Comparison of ENCODE assay signal across 7 mouse cellular contexts in genomic region chr6:137209992-137210391, GRCm38 (mm10). TPM values are rescaled to one million over a fixed set of nuclear protein-coding genes. Genes with fewer than 3 reads are reported as not detected.
A peak's percentile ranks its signal among the peaks of the same experiment; 100 is the strongest.
DNase-seq lines count a peak whose midpoint lies in the region; ATAC-seq lines count a peak whose summit lies in the region.

No protein-coding gene starts in this region.

- H3K27ac ChIP-seq in heart, embryonic 16.5 days (ENCODE audit: low read length) = no peak overlapping the region
- no peak overlapping the region for H3K27ac ChIP-seq in stomach, embryonic 15.5 days

- H3K9me3 ChIP-seq in heart, embryonic 16.5 days (replicated peaks; ENCODE audit: control insufficient read depth, low read length) = no peaks in the 10 kb centered on the region
- H3K9me3 ChIP-seq in stomach, embryonic 15.5 days = no peaks in the 10 kb centered on the region

- no peak overlapping the region for H3K9ac ChIP-seq in heart, embryonic 16.5 days (ENCODE audit: low read length)
- no peak overlapping the region for H3K9ac ChIP-seq in stomach, embryonic 15.5 days

- DNase-seq in retina, adult 2 months (ENCODE audit: low read depth, low spot score) = peak; percentile 8
- DNase-seq in retina, embryonic 14.5 days (ENCODE audit: low spot score) = no peak
- peak; percentile 82 to 90 for DNase-seq in cerebellum, postnatal 25 days
- DNase-seq in left cerebral cortex, postnatal 10 days (ENCODE audit: extremely low spot score in 1 of 2, low spot score in 2 of 2) = peak; percentile 40 to 56
- DNase-seq in retina, postnatal 1 day = no peak

- intact Hi-C loops in left cerebral cortex, postnatal 10 days (cut with DNase I) = loop anchor here (5.0 kb wide), 1 partner anchor 517 kb away; no protein-coding TSS in a partner anchor

- H3K4me1 ChIP-seq in heart, embryonic 16.5 days (ENCODE audit: control insufficient read depth, insufficient read depth, low read length) = peaks cover 10% of the 10 kb centered on the region
- H3K4me1 ChIP-seq in stomach, embryonic 15.5 days = no peaks in the 10 kb centered on the region

- no peaks in the 10 kb centered on the region for H3K36me3 ChIP-seq in heart, embryonic 16.5 days (ENCODE audit: control insufficient read depth, insufficient read depth)
- no peaks in the 10 kb centered on the region for H3K36me3 ChIP-seq in stomach, embryonic 15.5 days

- no peaks in the 10 kb centered on the region for H3K27me3 ChIP-seq in heart, embryonic 16.5 days (ENCODE audit: control insufficient read depth, insufficient read depth, low read length)
- no peaks in the 10 kb centered on the region for H3K27me3 ChIP-seq in stomach, embryonic 15.5 days (replicated peaks)

- WGBS in heart, embryonic 16.5 days = 55% methylated on average over 8 of the region's 8 CpGs
- 70% methylated on average over 8 of the region's 8 CpGs for WGBS in stomach, embryonic 15.5 days

- H3K4me2 ChIP-seq in heart, embryonic 16.5 days (ENCODE audit: low read depth, low read length) = no peak overlapping the region
- no peak overlapping the region for H3K4me2 ChIP-seq in stomach, embryonic 15.5 days

- ATAC-seq in heart, embryonic 16.5 days (replicated peaks; ENCODE audit: extremely low read depth, insufficient read depth, low FRiP score) = peak; percentile 77
- peak; percentile 43; the same call in 1 of the 2 replicates for ATAC-seq in stomach, embryonic 15.5 days (ENCODE audit: insufficient read depth, low FRiP score, low read depth)

- H3K4me3 ChIP-seq in heart, embryonic 16.5 days (ENCODE audit: low read length) = no peak overlapping the region
- no peak overlapping the region for H3K4me3 ChIP-seq in stomach, embryonic 15.5 days (replicated peaks)

RNA-seq across cellular contexts. Expression of gene Rerg, which starts 39.7 kb away (rescaled TPM):
- 4.9 and 5.5 TPM in 2 replicates for polyA plus RNA-seq in heart, embryonic 16.5 days (2015; fragmentation: Nextera tagmentation; extraction: Ambion mirVana)
- 1 to 10 TPM; 6.6 to 7.8 TPM for total RNA-seq in left cerebral cortex, postnatal 10 days (2021)
- 25.3 and 26.3 TPM in 2 replicates for polyA plus RNA-seq in stomach, embryonic 15.5 days (2015; fragmentation: Nextera tagmentation; extraction: Ambion mirVana)

RNA-seq across cellular contexts. Expression of gene Ptpro, which starts 42.1 kb away (rescaled TPM):
- polyA plus RNA-seq in heart, embryonic 16.5 days (2015; fragmentation: Nextera tagmentation; extraction: Ambion mirVana) = 2.3 and 2.9 TPM in 2 replicates
- total RNA-seq in left cerebral cortex, postnatal 10 days (2021) = 10 to 100 TPM; 73.7 to 87.0 TPM
- 3.3 and 3.4 TPM in 2 replicates for polyA plus RNA-seq in stomach, embryonic 15.5 days (2015; fragmentation: Nextera tagmentation; extraction: Ambion mirVana)

Comparison
In these comparisons a context has a peak if more than half of its experiments do, and no peak if none do; other contexts are left out.
1. DNase-seq: peak in retina, adult 2 months (single experiment), cerebellum, postnatal 25 days (2 of 2) and left cerebral cortex, postnatal 10 days (2 of 2); none in retina, embryonic 14.5 days (single experiment) and retina, postnatal 1 day (single experiment).